Mouse (Mus musculus) liver (tissue): ENCODE data around the gene Prss23.
A peak's percentile ranks its signal among the peaks of the same experiment; 100 is the strongest.

Experiments used
- DNase-seq: peaks from one replicate; pipeline ENCODE4 v3.0.0-alpha.2; 2020; ENCODE audit warnings: mixed read lengths

The Prss23 gene

DNA sequence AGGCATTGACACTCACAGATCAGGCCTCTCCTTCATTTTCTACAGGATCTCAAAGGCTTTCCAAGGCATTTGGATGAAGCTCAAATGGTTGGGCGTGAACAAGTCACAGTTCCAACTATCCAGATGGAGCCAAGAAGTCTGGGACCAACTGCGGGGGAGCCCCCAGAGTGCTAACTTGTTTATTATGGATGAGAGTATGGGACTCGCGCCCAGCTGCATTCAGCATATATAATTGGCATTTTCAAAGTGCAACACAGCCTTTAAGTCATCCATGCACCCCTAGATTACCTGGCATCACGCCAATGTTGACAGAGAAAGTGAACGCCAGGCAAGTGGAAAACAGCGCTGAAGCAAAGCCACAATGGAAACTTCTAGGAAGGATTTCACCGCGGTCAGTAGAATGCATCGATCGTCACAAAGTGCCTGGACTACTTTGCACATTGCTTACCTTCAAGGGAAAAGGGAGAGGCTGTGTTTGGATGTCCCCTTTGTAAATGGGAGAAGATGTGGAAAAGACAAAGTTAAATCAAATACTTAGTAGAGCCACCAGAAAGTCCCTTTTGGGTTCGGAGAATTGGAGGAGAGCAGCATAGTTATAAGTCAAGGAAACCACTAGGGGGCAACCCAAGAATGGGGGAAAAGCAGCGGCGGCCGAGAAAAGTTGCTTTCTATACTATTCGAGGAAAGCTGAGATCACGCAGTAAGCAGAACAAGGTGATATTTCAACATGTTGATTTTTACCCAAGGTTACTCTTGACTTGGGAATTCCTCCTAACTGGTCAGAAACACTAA, 27.3 kb downstream of the Prss23 start:
- DNase-seq = peak; percentile 45

DNA sequence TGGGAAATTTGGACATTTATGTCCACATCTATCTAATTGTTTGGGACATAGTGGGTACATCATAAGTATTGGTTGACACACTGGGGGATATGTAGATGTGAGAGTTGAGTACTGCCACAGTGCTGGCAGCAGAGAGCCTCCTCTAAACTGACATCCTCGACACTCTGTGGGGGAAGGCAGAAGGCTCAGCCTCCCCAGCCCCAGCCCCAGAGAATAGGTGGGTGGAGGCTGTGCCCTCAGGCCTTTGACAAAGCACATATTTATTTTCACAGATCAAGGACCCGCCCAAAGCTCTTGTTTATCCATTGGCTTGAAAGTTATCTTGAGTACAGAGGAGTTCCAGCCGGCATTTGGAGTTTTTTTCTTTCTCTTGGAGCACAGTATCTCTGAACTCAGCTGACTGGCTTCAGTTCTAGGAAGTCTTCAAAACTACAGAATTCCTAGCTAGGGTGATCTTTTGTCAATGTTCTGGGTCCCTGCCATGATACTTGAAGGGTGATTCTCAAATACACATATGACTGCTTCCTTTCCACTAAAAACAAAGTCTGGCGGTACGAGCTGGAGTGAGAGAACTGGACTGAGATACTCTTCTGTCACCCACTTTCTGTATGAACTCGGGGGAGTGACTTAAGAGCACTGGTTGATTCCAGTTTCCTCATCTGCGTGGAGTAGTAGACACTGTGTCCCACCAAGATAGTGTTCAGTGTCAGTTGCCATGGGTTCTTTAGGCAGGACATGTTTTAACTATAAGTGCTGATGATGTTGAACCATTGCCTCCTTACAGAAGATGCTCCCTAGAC, 43.0 kb downstream of the Prss23 start:
- no peak for DNase-seq

DNA sequence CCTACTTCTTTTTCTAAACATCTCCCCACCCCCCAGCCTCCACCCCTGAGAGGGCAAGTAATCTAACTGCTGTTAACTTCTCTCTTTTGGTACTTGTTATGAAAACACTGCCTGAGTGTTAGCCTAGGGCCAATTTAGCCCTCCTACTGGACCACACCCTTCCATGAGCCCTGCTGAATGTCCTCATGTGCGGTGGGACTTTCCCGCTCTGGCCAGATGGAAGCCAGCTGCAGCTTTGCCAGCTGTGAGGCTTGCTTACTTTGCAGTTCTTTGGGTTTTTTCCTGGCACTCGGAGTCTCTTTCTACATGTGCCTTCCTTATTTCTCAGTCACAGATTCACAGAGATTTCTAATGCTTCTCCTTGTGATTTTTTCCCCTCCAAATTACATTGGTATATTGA, 45.3 kb downstream of the Prss23 start:
- DNase-seq = no peak

DNA sequence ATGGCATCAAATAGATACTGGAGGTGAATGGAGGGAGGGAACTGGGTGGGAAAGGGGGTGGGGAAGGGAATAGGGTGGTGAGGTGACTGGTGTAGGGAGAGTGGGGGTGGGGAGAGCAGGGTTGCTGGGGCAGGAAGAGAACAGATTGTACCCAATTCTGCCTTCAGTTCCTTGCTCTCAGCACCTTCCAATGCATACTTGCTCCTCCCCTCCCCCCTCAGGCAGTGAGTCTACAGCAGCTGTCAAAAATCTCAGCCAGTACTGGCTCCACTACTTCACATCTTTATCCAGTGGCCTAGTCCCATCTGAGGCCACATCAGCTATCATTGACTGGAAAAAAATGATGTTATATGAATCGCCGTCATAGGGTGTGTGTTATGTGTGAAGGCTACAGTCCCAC, 48.5 kb downstream of the Prss23 start:
- no peak for DNase-seq

DNA sequence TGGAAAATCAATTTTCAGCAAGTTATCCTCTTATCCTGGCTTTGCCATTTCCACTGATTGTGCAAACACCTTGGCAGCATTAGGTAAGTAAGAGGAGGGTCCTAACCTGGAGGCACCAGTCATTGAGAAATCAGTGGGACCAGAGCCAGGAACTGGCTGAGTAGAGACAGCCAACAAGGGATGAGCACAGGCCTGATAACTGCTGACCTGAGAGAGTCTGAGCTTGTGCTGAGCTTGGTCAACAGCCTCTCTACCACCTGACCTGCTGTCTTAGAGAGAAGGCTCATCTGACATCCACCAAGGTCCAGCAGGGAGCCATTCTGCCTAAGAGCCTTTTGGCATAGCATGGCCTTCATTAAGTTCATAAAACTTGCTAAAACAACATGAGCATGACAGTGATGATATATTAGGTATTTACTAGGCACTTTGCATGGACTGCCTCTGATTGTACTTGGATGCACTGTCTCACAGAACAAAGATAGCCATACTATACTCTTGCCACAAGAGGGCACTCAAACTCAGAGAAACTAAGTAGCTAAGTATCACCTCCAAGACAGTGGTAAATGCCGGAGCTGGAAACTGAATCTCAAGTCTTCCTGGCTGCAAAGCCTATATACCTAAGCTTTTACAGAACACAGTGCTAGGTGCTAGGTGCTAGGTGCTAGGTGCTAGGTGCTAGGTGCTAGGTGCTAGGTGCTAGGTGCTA, 49.5 kb downstream of the Prss23 start:
- DNase-seq = no peak

DNA sequence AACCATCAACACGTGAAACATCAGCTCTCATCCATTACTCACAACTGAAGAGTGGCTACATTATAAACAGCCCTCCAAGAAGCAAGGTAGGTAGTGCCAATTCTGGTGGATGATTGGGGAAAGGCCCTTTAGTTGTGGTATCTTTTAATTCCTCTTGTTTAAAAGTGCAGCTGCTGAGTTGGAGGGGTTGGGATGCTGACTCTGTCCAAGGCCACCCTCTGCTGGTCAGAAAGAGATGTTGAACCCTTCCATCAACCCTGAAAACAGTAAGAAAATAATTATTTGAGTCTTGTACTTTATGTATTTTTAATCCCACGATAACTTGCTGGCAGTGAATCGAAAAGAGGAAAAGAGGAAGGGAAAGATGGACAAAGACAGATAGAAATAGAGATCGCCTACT, 53.5 kb downstream of the Prss23 start:
- no peak for DNase-seq

DNA sequence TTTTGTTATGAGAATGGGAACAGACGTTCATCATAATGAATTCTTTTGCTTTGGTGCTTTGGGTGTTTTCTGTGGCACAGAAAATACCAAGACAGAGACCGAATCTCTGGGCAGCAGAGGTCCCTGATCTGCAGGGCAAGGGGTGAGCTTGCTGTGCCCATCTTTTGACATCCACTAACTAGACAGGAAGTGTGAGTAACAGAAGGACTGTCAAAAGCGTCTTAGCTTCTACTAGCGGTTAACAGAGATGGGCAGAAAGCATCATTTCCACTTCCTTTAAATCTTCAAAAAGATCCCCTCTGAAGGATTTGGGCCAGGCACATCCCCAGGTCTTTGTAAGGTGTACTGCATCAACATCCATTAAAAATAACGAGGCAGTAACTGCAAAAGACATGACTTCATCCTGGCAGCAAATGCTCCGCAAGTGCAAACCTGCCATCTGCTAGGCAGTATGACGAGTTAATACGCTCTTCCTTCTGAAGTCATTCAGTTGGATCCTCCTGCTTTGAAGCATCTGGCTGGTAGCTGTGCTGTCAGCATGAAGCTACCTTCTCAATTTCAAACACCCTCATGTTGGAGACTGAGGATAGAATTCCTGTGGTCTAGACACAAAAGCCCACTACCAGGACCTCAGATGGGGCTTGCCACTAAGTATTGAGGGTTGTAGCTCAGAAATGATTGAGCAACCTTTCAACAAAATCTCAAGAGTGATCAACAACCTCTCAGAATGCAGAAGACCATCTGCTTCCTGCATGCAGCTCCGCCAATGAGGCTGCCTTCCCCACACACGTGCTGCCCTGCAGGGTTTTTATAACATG, 63.0 kb downstream of the Prss23 start:
- no peak for DNase-seq

DNA sequence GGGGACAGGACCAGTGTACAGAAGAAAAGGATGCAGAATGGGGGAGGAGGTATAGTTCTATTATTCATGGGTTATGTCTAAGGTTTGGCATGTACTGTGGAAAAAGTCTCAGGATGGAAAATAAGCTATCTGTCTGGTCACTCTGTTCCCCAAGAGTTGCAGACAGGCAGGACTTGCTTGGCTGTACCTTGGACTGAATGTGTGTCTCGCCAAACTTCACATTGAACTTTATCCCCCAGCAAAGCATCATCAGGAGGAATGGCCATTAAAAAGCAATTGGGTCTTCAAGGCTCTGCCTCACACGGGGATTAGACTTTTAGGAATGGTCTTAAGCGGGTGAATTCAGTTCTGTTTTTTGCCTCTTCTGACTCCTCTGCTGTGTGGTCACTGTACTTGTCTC, 63.7 kb downstream of the Prss23 start:
- no peak for DNase-seq

DNA sequence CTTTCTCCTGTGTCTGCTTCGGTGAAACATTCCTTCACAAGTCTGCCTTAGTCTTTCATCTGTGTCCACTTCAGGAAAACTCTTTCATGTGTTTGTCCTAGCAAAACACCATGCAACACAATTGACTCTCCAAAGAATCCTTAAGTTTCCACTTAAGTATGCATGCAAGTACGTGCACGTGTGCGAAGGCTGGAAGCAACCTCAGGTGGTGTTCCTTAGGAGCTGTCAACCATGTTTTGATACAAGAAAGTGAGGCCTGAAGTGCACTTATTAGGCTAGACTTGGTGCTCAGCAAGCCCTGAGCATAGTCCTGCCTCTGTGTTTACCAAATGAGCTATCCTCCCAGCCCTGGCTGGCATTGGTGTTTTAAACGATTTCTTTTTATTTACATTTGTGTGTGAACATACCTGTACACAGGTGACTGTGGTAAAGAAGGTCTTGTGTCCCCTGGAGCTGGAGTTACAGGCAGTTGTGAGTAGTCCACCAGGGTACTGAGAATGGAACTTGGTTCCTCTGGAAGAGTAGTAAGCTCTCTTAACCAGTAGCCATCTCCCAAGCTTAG, 64.3 kb downstream of the Prss23 start:
- no peak for DNase-seq

DNA sequence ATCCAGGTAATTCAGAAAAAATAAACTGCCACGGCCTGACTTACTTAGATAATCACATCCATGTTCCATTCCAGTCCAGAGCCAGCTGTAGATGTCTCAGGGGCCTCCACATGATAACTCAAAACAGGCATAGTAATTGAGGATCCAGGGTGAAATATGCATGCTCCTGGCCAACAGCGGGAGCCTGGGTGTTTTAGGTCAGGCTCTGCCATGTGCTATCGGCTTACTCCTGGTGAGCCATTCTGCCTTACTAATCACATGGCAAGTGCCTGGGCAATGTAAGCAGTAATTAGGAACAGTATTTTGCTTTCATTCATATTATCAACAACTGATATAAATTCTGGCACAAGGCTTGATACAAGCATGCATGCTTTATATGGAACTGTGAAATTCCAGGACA, 65.6 kb downstream of the Prss23 start:
- DNase-seq = no peak

DNA sequence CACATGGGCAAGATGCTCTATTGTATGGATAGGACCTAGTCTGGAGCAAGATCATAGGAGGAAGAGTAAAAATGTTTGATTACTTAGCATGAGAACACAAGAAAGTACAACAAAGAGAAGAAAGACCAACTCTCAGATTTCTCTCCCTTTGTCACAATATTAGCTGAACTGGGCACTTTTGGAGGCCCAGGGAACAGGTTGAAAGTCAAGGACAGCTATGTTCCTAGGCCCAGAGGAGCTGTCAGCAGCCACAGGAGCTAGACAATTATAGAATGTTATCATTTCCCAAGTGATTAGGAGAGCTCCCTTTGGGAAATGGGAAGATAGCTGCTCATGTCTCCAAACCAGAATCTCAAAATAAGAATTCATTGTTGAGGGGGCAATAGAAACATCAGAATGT, 66.1 kb downstream of the Prss23 start:
- no peak for DNase-seq

DNA sequence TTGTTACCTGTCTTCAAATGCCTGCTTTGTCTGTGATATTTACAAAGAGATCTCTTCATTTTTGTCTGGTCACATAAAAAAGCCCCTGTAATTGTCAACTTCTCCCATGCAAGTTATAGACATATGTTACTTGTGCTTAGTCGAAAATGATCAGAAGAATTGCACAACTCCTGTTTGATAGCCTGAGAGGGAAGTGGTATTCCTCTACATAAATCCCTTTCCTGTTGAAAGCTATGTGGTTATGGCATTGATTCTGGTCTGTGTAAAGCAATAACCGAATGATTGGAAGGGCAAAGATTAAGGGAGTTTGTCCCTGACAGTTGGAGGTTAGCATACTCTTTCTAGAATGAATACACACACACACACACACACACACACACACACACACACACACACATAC, 67.3 kb downstream of the Prss23 start:
- DNase-seq = no peak
